Mouse (Mus musculus) E14TG2a.4 (cell line): ENCODE measurements around the gene Dpep1.
"Not testable (repeated sequence)": the region's sequence is repeated elsewhere in the genome, so short reads cannot be mapped to it uniquely, and the experiment has no call there.

Source experiments
- H3K27me3 ChIP-seq: 2 replicates; pipeline ENCODE4 v1.6.1; 2014; ENCODE audit warnings: low read length, control low read depth; ENCODE audit not compliant: insufficient read depth
- H3K36me3 ChIP-seq: 2 replicates; pipeline ENCODE4 v1.6.1; 2014; ENCODE audit warnings: low read length, control low read depth; ENCODE audit not compliant: insufficient read depth
- H3K4me1 ChIP-seq: replicated peaks from 2 replicates; pipeline ENCODE4 v1.6.1; 2014; ENCODE audit warnings: low read depth, low read length, control low read depth
- H3K4me3 ChIP-seq: replicated peaks from 2 replicates; pipeline ENCODE4 v1.5.1; 2014; ENCODE audit warnings: mild to moderate bottlenecking, low read length
- H3K9me3 ChIP-seq: 2 replicates; pipeline ENCODE4 v1.6.1; 2014; ENCODE audit warnings: low read length, control low read depth
- CTCF ChIP-seq: conservative IDR thresholded peaks from 2 replicates; pipeline ENCODE4 v1.5.1; 2014; ENCODE audit warnings: low read length
- NANOG ChIP-seq: IDR thresholded peaks from 2 replicates; pipeline ENCODE4 v1.6.1; 2014; ENCODE audit warnings: borderline replicate concordance, low read length, mixed read lengths
- POU5F1 ChIP-seq: IDR thresholded peaks from 2 replicates; pipeline ENCODE4 v1.6.1; 2014; ENCODE audit warnings: low read length, borderline replicate concordance

The Dpep1 gene

DNA sequence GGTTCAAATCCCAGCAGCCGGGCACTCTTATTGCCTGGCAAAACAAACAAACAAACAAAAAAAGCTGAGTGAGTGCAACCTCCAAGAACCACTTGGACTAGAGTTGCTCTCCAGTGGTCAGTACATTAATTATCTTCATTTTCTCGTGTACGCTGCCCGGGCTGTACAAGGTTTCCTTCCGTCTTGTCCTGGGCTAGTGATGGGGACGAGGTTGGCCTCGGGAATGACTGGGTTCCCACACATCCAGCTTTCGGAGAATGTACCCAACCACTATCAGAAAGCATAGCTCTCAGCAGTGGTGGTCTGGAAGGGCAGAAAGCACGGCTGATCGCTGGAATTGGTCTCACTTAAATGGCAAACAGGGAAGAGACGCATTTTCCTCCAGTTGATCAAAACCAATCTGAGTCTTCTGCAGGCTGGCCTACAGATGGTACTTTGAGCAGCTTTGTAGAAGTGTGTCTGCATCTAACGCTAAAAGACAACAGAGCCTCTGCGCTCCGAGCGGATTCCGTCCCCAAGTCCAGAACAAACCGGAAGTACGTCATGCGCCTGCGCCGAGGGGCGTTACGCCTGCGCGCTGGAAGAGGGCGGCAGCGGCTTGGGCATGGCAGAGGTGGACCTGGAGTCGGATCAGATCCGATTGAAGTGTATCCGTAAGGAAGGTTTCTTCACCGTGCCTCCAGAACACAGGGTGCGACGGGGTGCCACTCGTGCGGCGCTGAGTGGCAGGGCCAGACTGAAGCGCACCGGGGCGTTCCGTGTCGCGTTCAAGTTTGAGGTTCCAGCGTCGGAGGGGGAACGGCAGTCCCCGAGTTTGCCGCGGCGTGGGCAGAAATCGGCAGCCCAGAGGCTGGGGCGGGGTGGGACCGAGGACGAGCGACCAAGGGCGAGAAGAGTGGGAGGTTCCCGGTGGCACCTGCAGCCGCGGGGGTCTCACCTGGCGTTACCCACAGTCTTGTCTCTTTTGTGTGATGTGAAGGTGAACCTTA lies 38.5 kb downstream of the Dpep1 start, which contains the start of gene Cdk10:
Gene Cdk10 (plus strand): TSS at position 565 of the 989 bp plus-strand sequence.
- TF ChIP-seq POU5F1 = no peak
- no peak for TF ChIP-seq CTCF
- TF ChIP-seq NANOG = no peak
- Histone ChIP-seq H3K9me3 (no peaks in the 10 kb centered on the region), H3K27me3 (no peaks in the 10 kb centered on the region), H3K36me3 (peaks cover 38% of the 10 kb centered on the region), H3K4me1 (peaks cover 26% of the 10 kb centered on the region), H3K4me3 (peak within 1 kb of the TSS; percentile 95)

- H3K27me3 ChIP-seq = no peaks in the 10 kb centered on the region
- TF ChIP-seq NANOG (no peak), CTCF (no peak), POU5F1 (no peak)
- H3K4me3 ChIP-seq = no peak overlapping the region
- no peaks in the 10 kb centered on the region for H3K9me3 ChIP-seq
- peaks cover 37% of the 10 kb centered on the region for H3K4me1 ChIP-seq
- H3K36me3 ChIP-seq = peaks cover 60% of the 10 kb centered on the region
Measured at GRCm38 (mm10) chr8:123228416-123228815, 42.4 kb downstream of the Dpep1 start.

DNA sequence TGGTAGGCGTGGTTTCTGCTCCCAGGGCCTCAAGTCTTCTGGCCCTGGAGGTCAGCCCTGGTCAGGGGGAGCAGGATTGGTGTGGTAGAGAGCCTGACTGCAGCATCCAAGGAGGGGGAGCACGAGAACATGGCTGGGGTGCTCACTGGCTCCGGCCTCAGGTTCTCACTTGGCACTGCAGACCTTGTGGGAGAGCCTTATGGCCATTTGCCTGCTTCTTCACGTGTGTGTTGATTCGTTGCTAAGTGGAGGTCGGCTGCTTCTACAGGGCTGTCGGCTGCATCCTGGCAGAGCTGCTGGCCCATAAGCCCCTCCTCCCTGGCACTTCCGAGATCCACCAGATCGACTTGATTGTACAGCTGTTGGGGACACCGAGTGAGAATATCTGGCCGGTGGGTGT lies 44.3 kb downstream of the Dpep1 start:
- H3K36me3 ChIP-seq = peaks cover 60% of the 10 kb centered on the region
- H3K27me3 ChIP-seq = peaks cover 15% of the 10 kb centered on the region
- not testable (repeated sequence) for H3K4me3 ChIP-seq, H3K9me3 ChIP-seq
- peaks cover 44% of the 10 kb centered on the region for H3K4me1 ChIP-seq

DNA sequence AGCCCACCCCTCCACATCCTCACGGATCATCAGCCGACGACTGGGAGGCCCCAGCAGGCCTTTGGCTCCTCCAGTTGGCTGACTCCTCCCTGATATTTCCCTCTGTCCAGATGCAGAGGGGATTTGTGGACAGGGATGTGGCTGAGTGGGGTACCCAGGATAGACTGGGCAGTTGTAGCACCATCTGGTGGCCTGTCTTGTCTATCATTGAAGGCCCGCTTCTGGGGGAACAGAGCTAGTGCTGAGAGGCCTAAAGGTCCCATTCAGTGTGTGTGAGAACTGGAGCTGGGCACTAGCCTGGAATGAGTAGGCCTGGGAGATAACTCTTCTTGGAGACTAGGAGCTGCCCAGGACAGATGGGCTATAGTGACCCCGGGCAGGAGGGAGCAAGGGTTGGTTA lies 45.7 kb downstream of the Dpep1 start:
- no peaks in the 10 kb centered on the region for H3K9me3 ChIP-seq
- TF ChIP-seq CTCF = no peak
- no peak for TF ChIP-seq NANOG

DNA sequence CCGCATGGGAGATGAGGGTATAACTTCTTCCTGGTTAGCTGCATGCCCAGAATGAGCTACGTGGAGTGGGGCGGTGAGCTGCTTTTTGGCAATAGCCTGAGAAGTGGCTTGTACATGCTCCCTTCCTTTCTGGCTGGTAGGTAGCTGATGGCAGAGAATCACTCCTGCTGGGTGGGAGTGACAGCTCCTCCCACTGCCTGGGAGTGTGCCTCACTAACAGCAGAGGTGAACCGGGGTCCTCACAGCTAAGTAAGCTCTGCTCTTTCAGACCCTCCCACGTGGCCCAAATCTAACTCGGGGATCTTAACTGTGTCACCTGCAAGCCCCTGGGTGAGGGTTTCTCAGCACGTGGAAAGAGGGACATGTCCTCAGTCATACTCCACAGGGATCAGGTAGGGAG lies 46.5 kb downstream of the Dpep1 start:
- peaks cover 42% of the 10 kb centered on the region for H3K36me3 ChIP-seq
- no peak overlapping the region for H3K4me3 ChIP-seq
- peaks cover 22% of the 10 kb centered on the region for H3K27me3 ChIP-seq
- H3K9me3 ChIP-seq = no peaks in the 10 kb centered on the region
- peaks cover 58% of the 10 kb centered on the region for H3K4me1 ChIP-seq
- TF ChIP-seq NANOG = no peak
- no peak for TF ChIP-seq POU5F1

More for the DNA sequence above, 45.7 kb downstream of the Dpep1 start:
- Histone ChIP-seq H3K27me3 (peaks cover 22% of the 10 kb centered on the region), H3K36me3 (peaks cover 51% of the 10 kb centered on the region), H3K4me1 (peaks cover 50% of the 10 kb centered on the region), H3K4me3 (no peak overlapping the region)

DNA sequence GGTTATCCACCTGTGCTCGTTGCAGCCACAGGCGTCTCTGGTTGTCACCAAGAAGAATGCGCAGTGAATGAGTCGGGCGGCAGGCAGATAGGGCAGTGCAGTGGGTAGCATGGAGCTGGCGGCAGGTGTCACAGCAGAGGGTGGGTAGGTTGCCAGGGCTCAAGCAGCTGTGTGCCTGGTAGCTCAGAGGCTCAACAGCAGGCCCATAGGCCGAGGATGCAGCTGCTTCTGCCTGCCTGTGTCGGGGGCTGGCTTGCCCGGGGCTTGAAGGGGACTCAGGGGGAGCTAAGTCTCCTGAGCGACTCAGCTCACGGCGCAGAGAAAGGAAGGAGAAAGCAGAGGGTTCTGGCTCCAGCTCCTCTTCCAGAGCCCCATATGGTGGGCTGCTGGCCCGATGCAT lies 47.3 kb downstream of the Dpep1 start:
- H3K9me3 ChIP-seq = no peaks in the 10 kb centered on the region
- peaks cover 35% of the 10 kb centered on the region for H3K36me3 ChIP-seq
- 0 out of 2 replicates have a peak overlapping the region, but pooled peaks have one; percentile 23 for H3K4me3 ChIP-seq
- TF ChIP-seq POU5F1 (no peak), CTCF (no peak), NANOG (no peak)
- peaks cover 22% of the 10 kb centered on the region for H3K27me3 ChIP-seq
- peaks cover 59% of the 10 kb centered on the region for H3K4me1 ChIP-seq

GRCm38 (mm10) chr8:123233760-123234159 lies 47.7 kb downstream of the Dpep1 start:
- peaks cover 22% of the 10 kb centered on the region for H3K27me3 ChIP-seq
- peaks cover 59% of the 10 kb centered on the region for H3K4me1 ChIP-seq
- TF ChIP-seq POU5F1 (no peak), CTCF (no peak), NANOG (no peak)
- H3K36me3 ChIP-seq = peaks cover 30% of the 10 kb centered on the region
- H3K9me3 ChIP-seq = no peaks in the 10 kb centered on the region
- 0 out of 2 replicates have a peak overlapping the region, but pooled peaks have one; percentile 23 for H3K4me3 ChIP-seq

DNA sequence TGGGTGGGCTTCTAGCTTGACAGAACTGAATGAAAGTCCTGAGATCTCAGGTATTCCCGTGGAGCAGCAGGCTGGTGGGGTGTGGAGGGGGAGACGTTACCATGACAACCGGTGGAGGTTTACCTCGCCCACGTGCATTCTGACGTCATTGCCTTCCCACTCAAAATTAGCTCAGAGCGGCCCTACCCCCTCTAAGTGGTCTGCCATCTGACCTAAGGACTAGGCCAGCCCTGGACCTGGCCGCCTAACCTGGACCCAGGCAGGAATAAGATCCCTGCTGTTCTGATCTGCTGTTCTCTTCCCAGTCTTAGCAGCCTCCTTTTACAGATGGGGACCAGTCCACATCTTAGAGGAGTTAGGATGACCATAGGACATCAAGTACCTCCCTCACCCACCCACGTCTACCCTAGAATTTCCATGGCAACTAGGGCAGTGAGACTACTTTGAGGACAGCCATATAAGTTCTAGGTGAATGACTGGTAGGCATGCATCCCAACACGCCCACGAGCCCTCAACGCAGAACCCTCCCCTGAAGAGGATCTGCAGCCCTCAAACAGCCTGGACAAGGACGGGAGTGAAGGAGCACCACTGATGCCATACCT lies 49.0 kb downstream of the Dpep1 start:
- Histone ChIP-seq H3K36me3 (peaks cover 19% of the 10 kb centered on the region), H3K4me1 (peaks cover 59% of the 10 kb centered on the region), H3K9me3 (no peaks in the 10 kb centered on the region), H3K4me3 (peak overlapping the region; percentile 78), H3K27me3 (peaks cover 22% of the 10 kb centered on the region)
- TF ChIP-seq POU5F1 (no peak), NANOG (no peak), CTCF (no peak)
